Mouse (Mus musculus): Measurements from ENCODE around the gene Gm40460. TPM values are rescaled to one million over a fixed set of nuclear protein-coding genes. Genes with fewer than 3 reads are reported as not detected.
"Not testable (repeated sequence)": the region's sequence is repeated elsewhere in the genome, so short reads cannot be mapped to it uniquely, and the experiment has no call there.

The Gm40460 gene
- polyA plus RNA-seq (2015; fragmentation: Nextera tagmentation; extraction: Ambion mirVana) = not detected in 2 replicates

- H3K9ac ChIP-seq = no peak within 1 kb of the TSS
- H3K4me2 ChIP-seq = no peak within 1 kb of the TSS
- WGBS = 52% methylated on average over 2 of the region's 2 CpGs
- H3K27ac ChIP-seq (replicated peaks) = no peak within 1 kb of the TSS
- H3K36me3 ChIP-seq = no peaks in the 10 kb centered on the region
- no peaks in the 10 kb centered on the region for H3K27me3 ChIP-seq
- no peak within 1 kb of the TSS for H3K4me3 ChIP-seq
- no peaks in the 10 kb centered on the region for H3K4me1 ChIP-seq (replicated peaks)
- ATAC-seq (ENCODE audit: low read depth) = no peak
- H3K9me3 ChIP-seq = no peaks in the 10 kb centered on the region
These were observed at the start of gene Gm40460 for GRCm38 (mm10) chr7:142240978-142241377. Gm40460 (minus strand) TSS chr7:142241078.

GRCm38 (mm10) chr7:142285910-142286612, 45.2 kb upstream of the Gm40460 start:
- H3K4me2 ChIP-seq; ATAC-seq (ENCODE audit: low read depth); H3K9ac ChIP-seq; H3K4me3 ChIP-seq; H3K36me3 ChIP-seq; H3K27ac ChIP-seq (replicated peaks); H3K9me3 ChIP-seq: not testable (repeated sequence)
- H3K4me1 ChIP-seq (replicated peaks) = peaks cover 20% of the 10 kb centered on the region
- WGBS = 41% methylated on average over 9 of the region's 9 CpGs
- peaks cover 20% of the 10 kb centered on the region for H3K27me3 ChIP-seq

- no peaks in the 10 kb centered on the region for H3K36me3 ChIP-seq
- WGBS = 17% methylated on average over 23 of the region's 23 CpGs
- H3K4me2 ChIP-seq = peak overlapping the region; percentile 92
- H3K9ac ChIP-seq = peak overlapping the region; percentile 55
- H3K4me3 ChIP-seq = peak overlapping the region; percentile 53
- H3K27me3 ChIP-seq = peaks cover 20% of the 10 kb centered on the region
- no peaks in the 10 kb centered on the region for H3K9me3 ChIP-seq
- H3K27ac ChIP-seq (replicated peaks) = peak overlapping the region; percentile 84
- peaks cover 20% of the 10 kb centered on the region for H3K4me1 ChIP-seq (replicated peaks)
- ATAC-seq (ENCODE audit: low read depth) = peak; percentile 81
These were observed 44.4 kb upstream of the Gm40460 start for GRCm38 (mm10) chr7:142285130-142285835.

- H3K4me2 ChIP-seq = peak overlapping the region; percentile 92
- peak overlapping the region; percentile 53 for H3K4me3 ChIP-seq
- peaks cover 20% of the 10 kb centered on the region for H3K27me3 ChIP-seq
- under 1% methylated on average over 19 of the region's 19 CpGs for WGBS
- H3K9me3 ChIP-seq = no peaks in the 10 kb centered on the region
- H3K4me1 ChIP-seq (replicated peaks) = peaks cover 20% of the 10 kb centered on the region
- peak overlapping the region; percentile 84 for H3K27ac ChIP-seq (replicated peaks)
- peak overlapping the region; percentile 67 for H3K9ac ChIP-seq
- peak; percentile 88 for ATAC-seq (ENCODE audit: low read depth)
- no peaks in the 10 kb centered on the region for H3K36me3 ChIP-seq
These were observed 43.8 kb upstream of the Gm40460 start for GRCm38 (mm10) chr7:142284615-142285080.

GRCm38 (mm10) chr7:142284023-142284591, 43.2 kb upstream of the Gm40460 start:
- H3K9ac ChIP-seq = peak overlapping the region; percentile 67
- WGBS = 0% methylated on average over 38 of the region's 38 CpGs
- H3K4me2 ChIP-seq = peak overlapping the region; percentile 92
- peaks cover 20% of the 10 kb centered on the region for H3K27me3 ChIP-seq
- H3K36me3 ChIP-seq = no peaks in the 10 kb centered on the region
- no peaks in the 10 kb centered on the region for H3K9me3 ChIP-seq
- peak; percentile 59 for ATAC-seq (ENCODE audit: low read depth)
- peak overlapping the region; percentile 53 for H3K4me3 ChIP-seq
- peaks cover 20% of the 10 kb centered on the region for H3K4me1 ChIP-seq (replicated peaks)
- H3K27ac ChIP-seq (replicated peaks) = peak overlapping the region; percentile 84

- H3K27ac ChIP-seq (replicated peaks); H3K36me3 ChIP-seq; H3K9me3 ChIP-seq; H3K4me3 ChIP-seq; H3K9ac ChIP-seq; H3K4me2 ChIP-seq; ATAC-seq (ENCODE audit: low read depth): not testable (repeated sequence)
- WGBS = 9% methylated on average over 2 of the region's 2 CpGs
- H3K27me3 ChIP-seq = peaks cover 20% of the 10 kb centered on the region
- H3K4me1 ChIP-seq (replicated peaks) = peaks cover 20% of the 10 kb centered on the region
These were observed 42.0 kb upstream of the Gm40460 start for GRCm38 (mm10) chr7:142282847-142283246.

GRCm38 (mm10) chr7:142279291-142279690, 38.4 kb upstream of the Gm40460 start:
- H3K36me3 ChIP-seq; H3K9me3 ChIP-seq; H3K4me2 ChIP-seq; H3K9ac ChIP-seq; ATAC-seq (ENCODE audit: low read depth); H3K4me3 ChIP-seq; H3K27ac ChIP-seq (replicated peaks): not testable (repeated sequence)
- WGBS = 74% methylated on average over 1 of the region's 1 CpGs
- H3K27me3 ChIP-seq = peaks cover 20% of the 10 kb centered on the region
- peaks cover 11% of the 10 kb centered on the region; the same call in 1 of the 2 replicates for H3K4me1 ChIP-seq (replicated peaks)

- peak; percentile 56; the same call in 1 of the 2 replicates for ATAC-seq (ENCODE audit: low read depth)
These were observed 37.3 kb upstream of the Gm40460 start for GRCm38 (mm10) chr7:142278183-142278582.

GRCm38 (mm10) chr7:142274263-142274662, 33.4 kb upstream of the Gm40460 start, which contains the start of gene Gm4559:
Gm4559 (minus strand) TSS chr7:142274363.
- H3K9ac ChIP-seq; H3K4me1 ChIP-seq (replicated peaks); H3K27ac ChIP-seq (replicated peaks); H3K9me3 ChIP-seq; H3K4me2 ChIP-seq; H3K36me3 ChIP-seq; ATAC-seq (ENCODE audit: low read depth); H3K27me3 ChIP-seq; H3K4me3 ChIP-seq: not testable (repeated sequence)

More at GRCm38 (mm10) chr7:142278183-142278582, 37.3 kb upstream of the Gm40460 start:
- peaks cover 14% of the 10 kb centered on the region for H3K27me3 ChIP-seq
- H3K4me2 ChIP-seq; H3K4me3 ChIP-seq; H3K27ac ChIP-seq (replicated peaks); H3K36me3 ChIP-seq; H3K9ac ChIP-seq; H3K4me1 ChIP-seq (replicated peaks); H3K9me3 ChIP-seq: not testable (repeated sequence)
- 0% methylated on average over 3 of the region's 3 CpGs for WGBS

GRCm38 (mm10) chr7:142258254-142258653, 17.4 kb upstream of the Gm40460 start, which contains the start of gene Gm2431:
Gm2431 (minus strand) TSS chr7:142258354.
- not testable (repeated sequence) for H3K4me1 ChIP-seq (replicated peaks); H3K9ac ChIP-seq; H3K4me2 ChIP-seq; H3K27me3 ChIP-seq; H3K9me3 ChIP-seq; H3K27ac ChIP-seq (replicated peaks); H3K36me3 ChIP-seq; ATAC-seq (ENCODE audit: low read depth); H3K4me3 ChIP-seq
- 86% methylated on average over 1 of the region's 1 CpGs for WGBS

GRCm38 (mm10) chr7:142255517-142255916, 14.6 kb upstream of the Gm40460 start:
- no peak overlapping the region for H3K4me3 ChIP-seq
- peak; percentile 59; the same call in 1 of the 2 replicates for ATAC-seq (ENCODE audit: low read depth)
- no peak overlapping the region for H3K27ac ChIP-seq (replicated peaks)
- H3K9me3 ChIP-seq = no peaks in the 10 kb centered on the region
- H3K9ac ChIP-seq = no peak overlapping the region
- H3K36me3 ChIP-seq = no peaks in the 10 kb centered on the region
- no peaks in the 10 kb centered on the region; the same call in 1 of the 2 replicates for H3K27me3 ChIP-seq
- 4% methylated on average over 2 of the region's 2 CpGs for WGBS
- H3K4me1 ChIP-seq (replicated peaks) = no peaks in the 10 kb centered on the region
- H3K4me2 ChIP-seq = no peak overlapping the region

- no peaks in the 10 kb centered on the region; the same call in 1 of the 2 replicates for H3K27me3 ChIP-seq
- 0% methylated on average over 1 of the region's 1 CpGs for WGBS
- no peak for ATAC-seq (ENCODE audit: low read depth)
- H3K4me3 ChIP-seq = no peak overlapping the region
- H3K4me1 ChIP-seq (replicated peaks) = no peaks in the 10 kb centered on the region
- no peaks in the 10 kb centered on the region for H3K36me3 ChIP-seq
- H3K9ac ChIP-seq = no peak overlapping the region
- no peaks in the 10 kb centered on the region for H3K9me3 ChIP-seq
- H3K27ac ChIP-seq (replicated peaks) = no peak overlapping the region
- no peak overlapping the region for H3K4me2 ChIP-seq
These were observed 8.9 kb upstream of the Gm40460 start for GRCm38 (mm10) chr7:142249824-142250223.

All from neural tube, embryonic 13.5 days (tissue).